Mouse (Mus musculus) spleen, adult 12 weeks (tissue): Measurements from ENCODE around the gene Olfr1234.

ENCODE experiments used
- DNase-seq: peaks from one replicate; pipeline ENCODE4 v3.0.0; 2022; ENCODE audit warnings: low spot score

Olfr1234 gene

DNA sequence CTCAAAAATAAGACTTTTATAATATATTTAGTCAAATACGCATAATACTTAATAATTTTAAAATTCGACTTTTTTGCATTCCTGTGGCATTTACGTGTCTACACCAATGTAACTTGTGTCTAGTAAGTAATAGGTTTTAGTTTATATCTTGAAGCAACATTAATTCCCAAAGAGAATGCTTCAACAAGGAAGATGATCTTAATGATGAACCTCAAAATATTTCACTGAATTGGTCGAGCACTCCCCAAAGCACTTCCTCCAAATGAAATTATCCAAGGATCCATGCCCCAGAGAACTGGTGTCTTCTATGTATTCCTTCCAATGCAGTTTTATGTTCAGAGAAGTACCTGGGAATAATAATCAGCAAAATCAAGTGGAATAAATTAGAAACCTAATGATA, at the start of gene Olfr1234:
TSS of gene Olfr1234 (minus strand) at position 101 of the 400 bp plus-strand sequence.
- DNase-seq, result no peak

DNA sequence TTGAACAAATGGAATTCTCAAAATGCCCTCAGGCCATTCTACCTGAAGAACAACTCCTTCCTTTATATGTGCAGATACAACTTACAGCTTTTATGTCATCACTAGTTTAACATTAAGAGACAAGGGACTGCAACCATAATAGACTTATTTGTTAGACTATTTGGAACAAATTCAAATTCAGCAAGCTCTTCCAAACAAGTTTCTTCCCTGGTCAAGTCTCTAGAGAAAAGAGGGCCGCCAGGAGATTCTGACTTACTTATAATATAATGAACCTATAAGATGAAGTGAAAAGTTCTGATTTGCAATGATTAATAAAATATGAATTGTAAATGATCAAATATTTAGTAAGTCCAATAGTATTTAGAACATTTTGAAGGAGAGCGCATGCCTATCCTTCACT, 44.9 kb upstream of the Olfr1234 start, which contains the start of gene Olfr1238:
TSS of gene Olfr1238 (minus strand) at position 101 of the 400 bp plus-strand sequence.
- no peak for DNase-seq

DNA sequence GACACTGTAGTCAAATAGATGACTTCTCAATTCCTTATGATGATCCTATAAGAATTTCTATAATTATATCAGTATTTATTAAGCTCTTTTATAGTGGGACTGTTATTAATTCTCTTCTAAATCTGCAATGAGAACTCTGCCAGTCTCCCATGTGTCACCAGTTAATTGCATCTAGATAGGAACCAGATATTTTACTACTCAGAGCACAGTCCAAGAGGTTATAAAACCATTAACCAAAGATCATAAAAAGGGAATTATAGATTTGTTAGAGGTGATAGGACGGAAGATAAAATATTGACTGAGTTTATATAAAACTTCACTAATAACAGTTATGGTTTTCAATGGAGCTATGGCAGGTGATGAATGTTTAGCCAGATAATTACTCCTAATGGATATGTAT, 36.2 kb upstream of the Olfr1234 start:
- no peak for DNase-seq

DNA sequence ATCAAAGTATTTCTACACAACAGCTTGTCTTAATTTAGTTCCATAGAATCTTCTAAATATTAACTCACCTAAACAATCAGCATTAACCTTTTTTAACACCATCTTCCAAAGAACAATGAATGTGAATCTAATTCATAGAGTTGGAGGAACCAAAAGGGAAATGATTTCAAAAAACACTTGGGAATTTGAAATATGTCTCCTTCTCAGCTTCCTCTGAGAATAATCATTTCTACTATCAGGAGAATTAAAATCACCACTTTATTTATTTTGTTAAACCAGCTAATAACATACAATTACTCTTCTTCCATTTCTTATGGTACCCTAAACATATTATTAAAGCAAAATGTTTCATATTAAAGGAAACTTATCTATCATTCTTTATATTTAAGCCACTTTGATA, 22.4 kb downstream of the Olfr1234 start, which contains the start of gene Olfr1233:
TSS of gene Olfr1233 (minus strand) at position 101 of the 400 bp plus-strand sequence.
- no peak for DNase-seq

DNA sequence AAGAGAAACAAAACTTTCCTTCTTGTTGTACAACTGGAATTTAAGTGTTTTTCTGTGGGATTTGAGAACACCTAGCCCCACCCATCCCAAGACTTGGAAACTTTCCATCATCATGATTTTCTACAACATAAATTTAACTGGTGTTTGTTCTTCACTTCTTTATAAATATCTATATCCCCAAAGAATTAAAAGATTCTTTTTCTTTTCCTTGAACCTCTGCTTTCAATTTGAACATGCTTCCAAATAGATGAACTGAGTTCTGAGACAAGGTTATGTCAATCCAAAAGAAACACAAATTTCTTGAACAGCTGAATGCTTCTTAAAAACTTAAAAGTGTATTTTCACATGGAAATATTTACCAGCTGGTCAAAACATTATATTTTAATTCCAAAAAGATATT, 35.1 kb downstream of the Olfr1234 start, which contains the start of gene Olfr1232:
TSS of gene Olfr1232 (minus strand) at position 101 of the 400 bp plus-strand sequence.
- DNase-seq, result no peak
